Mouse (Mus musculus) liver, embryonic 14.5 days (tissue): Measurements from ENCODE around the gene Myo18b. TPM values are rescaled to one million over a fixed set of nuclear protein-coding genes. Genes with fewer than 3 reads are reported as not detected.

ENCODE experiments used
- ATAC-seq: fragments of 200-750 bp; cut with Nextera tagmentation; 2 replicates; pipeline ENCODE4 v1.8.0; 2017; ENCODE audit warnings: moderate number of reproducible peaks, mild to moderate bottlenecking, moderate library complexity; ENCODE audit not compliant: insufficient read depth
- DNase-seq, 3 experiments: peaks; one replicate each; pipeline ENCODE4 v3.0.0-alpha.2; 2012 to 2013; ENCODE audit warnings: low read depth in 3 of 3, low spot score in 3 of 3
- H3K27ac ChIP-seq: fragments of 300-500 bp; sonication (generic); 2 replicates; pipeline ENCODE4 v1.5.1; 2014; ENCODE audit warnings: moderate library complexity, mild to moderate bottlenecking, control low read depth, inconsistent platforms
- H3K27me3 ChIP-seq: fragments of 300-500 bp; sonication (generic); 2 replicates; pipeline ENCODE4 v1.6.1; 2014; ENCODE audit warnings: mild to moderate bottlenecking, low read length, moderate library complexity; ENCODE audit not compliant: control insufficient read depth, insufficient read depth
- H3K36me3 ChIP-seq: fragments of 300-500 bp; sonication (generic); replicated peaks from 2 replicates; pipeline ENCODE4 v1.6.1; 2014; ENCODE audit warnings: low read depth; ENCODE audit not compliant: control insufficient read depth, insufficient read depth
- H3K4me1 ChIP-seq, 2 experiments: fragments of 200-500 bp in 1 of 2; fragments of 300-500 bp in 1 of 2; sonication (generic) in 1 of 2; replicated peaks; 2 replicates each; pipeline ENCODE4 v1.6.1; 2012 to 2014; ENCODE audit warnings: antibody characterized with exemption in 1 of 2, inconsistent platforms in 1 of 2, low read length in 1 of 2; ENCODE audit not compliant: control insufficient read depth in 2 of 2, insufficient read depth in 2 of 2
- H3K4me2 ChIP-seq: fragments of 300-500 bp; sonication (generic); 2 replicates; pipeline ENCODE4 v1.6.1; 2014; ENCODE audit warnings: low read depth, mild to moderate bottlenecking, control low read depth, moderate library complexity
- H3K4me3 ChIP-seq, 2 experiments: fragments of 200-500 bp in 1 of 2; fragments of 300-500 bp in 1 of 2; sonication (generic) in 1 of 2; 2 replicates each; pipeline ENCODE4 v1.5.1; 2012 to 2014; ENCODE audit warnings: low read depth in 2 of 2, low read length in 2 of 2, mild to moderate bottlenecking in 2 of 2, control low read depth in 1 of 2, inconsistent platforms in 1 of 2, moderate library complexity in 1 of 2; ENCODE audit not compliant: insufficient read depth in 1 of 2
- H3K9ac ChIP-seq: fragments of 300-500 bp; sonication (generic); replicated peaks from 2 replicates; pipeline ENCODE4 v1.6.1; 2014; ENCODE audit warnings: mild to moderate bottlenecking, control low read depth, moderate library complexity
- H3K9me3 ChIP-seq: fragments of 300-500 bp; sonication (generic); 2 replicates; pipeline ENCODE4 v1.6.1; 2016; ENCODE audit warnings: low read length, mixed read lengths; ENCODE audit not compliant: control insufficient read depth
- CTCF ChIP-seq: IDR thresholded peaks from 2 replicates; pipeline ENCODE4 v1.5.1; 2016; ENCODE audit warnings: antibody characterized with exemption, low read depth, control low read depth
- EP300 ChIP-seq: IDR thresholded peaks from 2 replicates; pipeline ENCODE4 v1.6.1; 2016; ENCODE audit warnings: antibody characterized with exemption, low read depth
- whole genome bisulfite sequencing: fragments of 180-500 bp; shearing (Covaris S2); extraction: QIAGEN DNeasy Blood & Tissue Kit; methylation state at CpG from one replicate; pipeline ENCODE4 v1.1.7; 2014; ENCODE audit not compliant: insufficient replicate concordance; 5-methylcytosine and 5-hydroxymethylcytosine counted together
- polyA plus RNA-seq, 2 experiments: library from polyadenylated mRNA; depleted of rRNA in 1 of 2; stranded (reverse) in 1 of 2; unstranded in 1 of 2; fragments of >200 nt; fragmentation: Nextera tagmentation in 1 of 2; extraction: Ambion mirVana in 1 of 2; gene quantifications; 2 replicates each; pipeline versions ENCODE4 v1.2.1 to v1.2.3; 2012 to 2014

Gene Myo18b
- polyA plus RNA-seq, 2 experiments = 0.02 TPM; not detected in 1

GRCm38 (mm10) chr5:112876846-112877390 lies 19.2 kb downstream of the Myo18b start:
- ATAC-seq = no peak

GRCm38 (mm10) chr5:112872999-112873398 lies 23.2 kb downstream of the Myo18b start:
- Histone ChIP-seq H3K27ac (no peak overlapping the region), H3K27me3 (no peaks in the 10 kb centered on the region), H3K4me3 (no peak overlapping the region), H3K9me3 (no peaks in the 10 kb centered on the region), H3K9ac (no peak overlapping the region), H3K4me1 (no peaks in the 10 kb centered on the region), H3K4me2 (no peak overlapping the region), H3K36me3 (no peaks in the 10 kb centered on the region)
- no peak for TF ChIP-seq EP300
- TF ChIP-seq CTCF = no peak
- WGBS = 38% methylated on average over 6 of the region's 6 CpGs
- DNase-seq = no peak
- ATAC-seq = no peak

More at GRCm38 (mm10) chr5:112876846-112877390, 19.2 kb downstream of the Myo18b start:
- Histone ChIP-seq H3K27me3 (no peaks in the 10 kb centered on the region), H3K9ac (no peak overlapping the region), H3K4me3 (no peak overlapping the region), H3K27ac (no peak overlapping the region), H3K4me1 (no peaks in the 10 kb centered on the region), H3K4me2 (no peak overlapping the region), H3K36me3 (no peaks in the 10 kb centered on the region), H3K9me3 (no peaks in the 10 kb centered on the region)
- no peak for DNase-seq
- 21% methylated on average over 4 of the region's 4 CpGs for WGBS
- TF ChIP-seq EP300 = no peak
- TF ChIP-seq CTCF = peak; percentile 79

DNA sequence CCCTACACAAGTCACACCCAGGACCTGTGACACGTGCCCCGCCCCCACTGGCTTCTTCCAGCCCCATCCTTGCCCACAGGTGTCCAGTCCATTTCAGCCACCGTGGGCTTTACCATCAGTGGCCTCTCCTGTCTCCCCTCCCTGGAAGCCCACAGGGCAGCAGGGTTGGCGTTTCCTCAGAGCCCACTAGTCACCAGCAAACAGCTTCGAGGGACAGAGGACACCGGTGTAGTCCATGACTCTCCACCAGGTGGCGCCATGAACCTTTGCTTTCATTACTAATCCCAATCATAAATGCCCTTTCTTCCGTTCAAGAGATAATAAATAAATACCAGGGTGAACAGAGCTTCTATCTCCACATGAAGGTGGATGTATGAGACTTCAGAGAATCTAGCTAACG lies 25.4 kb downstream of the Myo18b start:
- Histone ChIP-seq H3K36me3 (no peaks in the 10 kb centered on the region), H3K9ac (no peak overlapping the region), H3K4me1 (no peaks in the 10 kb centered on the region), H3K4me2 (no peak overlapping the region), H3K27ac (no peak overlapping the region), H3K9me3 (no peaks in the 10 kb centered on the region), H3K4me3 (no peak overlapping the region), H3K27me3 (no peaks in the 10 kb centered on the region)
- ATAC-seq (no peak), DNase-seq (peak in 1 of 3 experiments; percentile 13)
- WGBS = 20% methylated on average over 9 of the region's 9 CpGs
- peak; percentile 84 for TF ChIP-seq CTCF
- TF ChIP-seq EP300 = no peak

GRCm38 (mm10) chr5:112868620-112869019 lies 27.5 kb downstream of the Myo18b start:
- H3K4me2 ChIP-seq = no peak overlapping the region
- no peak overlapping the region for H3K4me3 ChIP-seq
- H3K4me1 ChIP-seq = no peaks in the 10 kb centered on the region
- no peaks in the 10 kb centered on the region for H3K27me3 ChIP-seq
- H3K36me3 ChIP-seq = no peaks in the 10 kb centered on the region
- no peak for ATAC-seq
- TF ChIP-seq EP300 = no peak
- TF ChIP-seq CTCF = no peak
- 51% methylated on average over 5 of the region's 5 CpGs for WGBS
- no peaks in the 10 kb centered on the region for H3K9me3 ChIP-seq
- H3K27ac ChIP-seq = no peak overlapping the region
- DNase-seq = no peak
- H3K9ac ChIP-seq = no peak overlapping the region

- DNase-seq = no peak
These were observed 31.3 kb downstream of the Myo18b start for GRCm38 (mm10) chr5:112864719-112865367.

More at GRCm38 (mm10) chr5:112864719-112865367, 31.3 kb downstream of the Myo18b start:
- 34% methylated on average over 4 of the region's 4 CpGs for WGBS
- no peak for ATAC-seq
- no peak overlapping the region for H3K9ac ChIP-seq
- H3K27me3 ChIP-seq = no peaks in the 10 kb centered on the region
- TF ChIP-seq CTCF (peak; percentile 71), EP300 (no peak)
- H3K27ac ChIP-seq = no peak overlapping the region
- no peaks in the 10 kb centered on the region for H3K36me3 ChIP-seq
- no peaks in the 10 kb centered on the region for H3K9me3 ChIP-seq
- no peak overlapping the region for H3K4me2 ChIP-seq
- H3K4me3 ChIP-seq = no peak overlapping the region
- no peaks in the 10 kb centered on the region for H3K4me1 ChIP-seq
